Mouse (Mus musculus) adrenal gland, postnatal 25 days (tissue): ENCODE results near the gene Pla2g4b. TPM values are rescaled to one million over a fixed set of nuclear protein-coding genes. Genes with fewer than 3 reads are reported as not detected.

ENCODE experiments used
- DNase-seq: peaks from one replicate; pipeline ENCODE4 v3.0.0; 2021; ENCODE audit warnings: mixed read lengths
- long read RNA-seq: library from polyadenylated mRNA; stranded (forward); transcript quantifications from one replicate; pipeline ENCODE4 v2.0.0, GENCODE M21; 2021
- total RNA-seq: library from RNA; stranded (reverse); gene quantifications from 2 replicates; pipeline ENCODE4 v1.2.3, GENCODE M21; 2021

Pla2g4b gene
- total RNA-seq: 2.7 and 3.9 TPM in 2 replicates
- long read RNA-seq, partial matches to known transcripts: 1 of 1 reads
- long read RNA-seq, other reads (novel, unspliced or antisense): 0 of 1 reads

DNA sequence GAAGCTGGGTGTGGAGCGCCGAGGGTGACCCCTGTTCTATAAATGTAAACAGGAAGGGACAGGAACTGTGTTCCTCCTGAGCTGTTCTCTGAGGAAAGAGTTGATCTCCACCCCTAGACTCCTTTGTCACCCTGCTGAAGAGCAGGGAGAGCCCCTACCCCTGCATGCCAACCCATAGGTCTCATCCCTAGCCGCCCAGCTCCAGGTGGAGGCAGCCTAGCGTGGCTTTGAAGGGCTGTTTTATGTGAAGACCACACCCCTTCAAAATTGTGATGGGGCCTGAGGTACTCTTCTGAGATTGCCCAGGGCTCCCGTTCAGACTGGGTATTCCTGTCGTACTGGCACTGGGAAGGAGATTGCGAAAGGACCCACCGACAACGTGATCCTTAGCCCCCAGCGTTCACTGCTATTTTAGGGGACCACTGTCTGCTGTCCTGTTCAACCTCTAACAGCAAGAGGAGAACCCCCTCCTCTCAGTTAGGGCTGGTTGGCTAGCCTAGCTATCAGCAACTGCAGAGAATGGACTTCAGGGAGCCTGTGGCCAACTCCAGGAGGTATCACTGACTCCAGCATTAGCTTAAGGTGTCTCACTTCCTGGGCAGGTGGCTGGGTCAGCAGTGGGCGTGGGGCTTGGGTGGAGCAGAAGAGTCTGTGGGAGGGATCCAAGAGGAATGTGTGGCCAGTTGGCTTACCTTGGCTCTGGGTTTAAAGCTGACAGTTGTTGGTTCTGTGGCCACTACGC, at the start of gene Pla2g4b:
Pla2g4b (plus strand) TSS at position 692 of the 742 bp plus-strand sequence.
- no peak for DNase-seq

DNA sequence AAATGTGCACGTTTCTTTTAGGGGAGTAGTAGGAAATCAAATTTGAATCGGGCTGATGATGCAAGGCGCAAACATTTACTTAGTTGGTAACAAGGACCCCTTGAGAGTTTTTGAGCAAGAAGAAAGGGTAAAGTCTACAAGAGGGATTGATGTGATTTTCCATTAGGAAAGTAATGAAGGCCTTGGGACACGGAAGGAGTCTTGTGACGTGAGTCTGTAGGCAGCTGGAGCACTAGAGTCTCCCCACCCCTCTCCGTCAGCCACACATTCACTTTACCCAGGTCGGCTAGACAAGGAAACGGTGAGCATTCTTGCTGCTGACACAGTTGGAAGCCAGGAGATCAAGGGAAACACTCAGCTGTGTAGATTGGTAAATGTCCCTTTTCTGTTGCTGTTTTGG, 47.3 kb upstream of the Pla2g4b start:
- no peak for DNase-seq

DNA sequence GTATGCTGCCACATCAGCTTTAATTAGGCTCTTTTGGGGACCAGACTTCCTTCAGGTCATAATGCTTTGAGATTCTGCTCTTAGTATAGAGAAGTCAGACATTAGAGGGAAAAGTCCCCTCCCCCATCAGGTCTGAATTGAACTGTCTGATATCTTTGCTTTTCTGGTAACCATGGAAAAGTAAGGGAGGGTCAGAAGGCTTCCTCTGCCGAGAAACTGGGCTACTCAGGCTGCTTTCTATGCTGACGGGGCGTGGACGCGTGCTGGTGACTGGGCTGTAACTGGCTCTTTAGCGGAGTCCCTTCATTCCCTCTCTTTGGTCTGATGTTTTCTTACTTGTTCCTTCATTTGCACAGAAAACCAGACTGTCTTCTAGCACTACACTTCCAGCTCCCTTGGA, 46.8 kb upstream of the Pla2g4b start:
- no peak for DNase-seq

DNA sequence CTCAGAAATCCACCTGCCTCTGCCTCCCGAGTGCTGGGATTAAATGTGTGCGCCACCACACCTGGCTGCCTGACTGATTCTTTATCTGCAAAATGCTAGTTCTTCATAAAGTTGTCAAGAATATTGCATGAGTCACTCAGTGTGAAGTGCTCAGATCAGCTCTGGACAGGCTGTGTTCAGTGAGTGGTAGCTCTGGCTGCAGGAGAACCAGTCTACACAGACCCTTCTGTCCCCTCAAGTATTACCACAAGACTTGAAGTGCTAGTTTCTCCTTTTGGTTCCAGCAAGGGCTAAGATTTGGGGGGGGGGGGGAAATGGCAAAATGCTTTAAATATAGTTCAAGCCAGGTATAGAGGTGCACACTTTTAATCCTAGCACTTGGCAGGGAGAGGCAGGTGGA, 45.8 kb upstream of the Pla2g4b start:
- DNase-seq: no peak

DNA sequence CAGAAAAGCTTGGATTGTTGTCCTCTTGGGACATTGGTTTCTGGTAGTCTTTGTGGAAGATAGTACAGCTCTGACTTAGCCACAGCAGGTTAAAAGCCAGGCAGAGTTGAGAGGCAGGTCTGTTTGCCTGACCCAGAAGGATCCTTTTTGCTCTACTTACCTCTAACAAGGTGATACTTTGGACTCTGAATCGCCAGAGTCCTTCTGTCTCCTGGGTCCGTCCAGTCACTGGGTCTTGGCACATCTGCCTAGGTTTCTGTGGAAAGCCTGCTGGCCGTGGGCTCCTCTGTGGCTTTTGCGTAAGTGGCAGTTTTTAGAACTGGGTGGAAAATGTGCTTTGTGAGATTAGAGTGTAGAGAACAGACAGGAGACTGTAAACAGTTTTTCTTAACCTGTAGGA, 44.3 kb upstream of the Pla2g4b start:
- DNase-seq: no peak

DNA sequence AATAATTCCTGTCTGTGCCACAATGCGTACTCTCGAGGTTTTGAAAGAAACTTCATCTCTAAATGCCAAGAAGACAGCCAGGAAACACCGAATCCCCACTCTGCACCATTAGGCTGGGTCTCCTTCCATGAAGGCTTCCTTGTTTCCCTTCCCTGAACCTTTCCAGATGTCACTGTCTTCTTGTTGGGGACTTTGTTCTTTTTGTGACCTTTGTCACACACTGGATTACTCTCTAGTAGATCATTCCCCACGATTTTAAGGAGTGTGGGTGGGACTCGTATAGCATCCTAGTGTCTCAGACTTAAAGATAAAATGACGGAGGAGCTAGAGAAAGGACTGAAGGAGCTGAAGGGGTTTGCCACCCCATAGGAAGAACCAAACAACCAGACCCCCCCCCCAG, 42.3 kb upstream of the Pla2g4b start:
- DNase-seq: no peak

DNA sequence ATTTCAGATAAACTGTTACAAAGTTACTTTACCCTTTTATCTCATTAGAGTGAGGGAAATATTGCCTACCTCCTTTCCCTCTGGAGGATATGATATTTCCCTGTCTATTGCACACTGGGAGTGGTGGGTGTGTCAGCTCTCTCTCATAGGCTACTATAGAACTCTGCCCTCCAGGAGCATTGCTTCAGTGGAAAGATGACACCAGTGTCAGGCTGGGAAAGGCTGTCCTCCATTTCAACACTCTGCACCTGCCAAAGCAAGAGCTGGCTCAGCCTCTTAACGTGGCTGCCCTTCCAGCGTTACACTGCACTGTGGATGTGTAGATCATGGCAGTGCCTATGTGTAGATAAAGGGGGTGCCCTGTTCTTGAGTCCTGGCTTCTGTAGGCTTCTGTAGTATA, 40.9 kb upstream of the Pla2g4b start:
- no peak for DNase-seq

DNA sequence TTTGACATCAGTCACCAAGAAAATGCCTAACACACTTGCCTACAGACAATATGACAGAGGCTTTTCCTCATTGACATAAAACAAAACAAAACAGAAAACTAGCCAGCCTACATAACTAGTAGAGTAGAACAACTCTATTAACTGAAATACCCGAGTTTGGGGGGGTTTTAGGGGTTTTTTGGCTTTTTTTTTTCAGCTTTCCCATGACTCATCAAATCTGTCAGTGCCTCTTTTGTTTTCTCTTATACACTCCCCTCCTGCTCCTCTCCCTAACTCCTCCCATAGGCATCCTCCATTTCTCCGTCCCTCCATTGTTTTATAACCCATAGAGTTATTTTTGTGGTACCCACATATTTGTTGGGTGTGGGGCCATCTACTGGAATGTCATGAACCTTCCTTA, 39.7 kb upstream of the Pla2g4b start:
- no peak for DNase-seq

DNA sequence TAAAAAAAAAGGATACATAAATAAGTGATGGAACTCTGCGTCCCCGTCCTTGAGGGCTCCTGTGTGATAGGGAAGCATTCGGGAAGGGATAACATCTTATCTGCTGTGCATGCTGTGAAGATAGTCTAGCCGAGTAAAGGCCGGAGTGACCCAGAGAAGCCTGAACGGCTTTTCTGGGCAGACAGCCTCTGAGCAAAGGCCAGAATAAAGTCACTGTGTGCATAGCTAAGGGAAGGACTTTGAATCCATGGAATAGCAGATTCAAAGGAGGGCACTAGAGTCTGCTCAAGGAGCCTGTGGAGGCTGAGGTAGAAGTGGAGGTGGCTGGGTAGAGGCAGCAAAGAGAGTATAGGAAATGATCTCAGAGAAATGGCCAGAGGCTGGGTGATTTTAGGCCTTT, 38.4 kb upstream of the Pla2g4b start:
- no peak for DNase-seq

DNA sequence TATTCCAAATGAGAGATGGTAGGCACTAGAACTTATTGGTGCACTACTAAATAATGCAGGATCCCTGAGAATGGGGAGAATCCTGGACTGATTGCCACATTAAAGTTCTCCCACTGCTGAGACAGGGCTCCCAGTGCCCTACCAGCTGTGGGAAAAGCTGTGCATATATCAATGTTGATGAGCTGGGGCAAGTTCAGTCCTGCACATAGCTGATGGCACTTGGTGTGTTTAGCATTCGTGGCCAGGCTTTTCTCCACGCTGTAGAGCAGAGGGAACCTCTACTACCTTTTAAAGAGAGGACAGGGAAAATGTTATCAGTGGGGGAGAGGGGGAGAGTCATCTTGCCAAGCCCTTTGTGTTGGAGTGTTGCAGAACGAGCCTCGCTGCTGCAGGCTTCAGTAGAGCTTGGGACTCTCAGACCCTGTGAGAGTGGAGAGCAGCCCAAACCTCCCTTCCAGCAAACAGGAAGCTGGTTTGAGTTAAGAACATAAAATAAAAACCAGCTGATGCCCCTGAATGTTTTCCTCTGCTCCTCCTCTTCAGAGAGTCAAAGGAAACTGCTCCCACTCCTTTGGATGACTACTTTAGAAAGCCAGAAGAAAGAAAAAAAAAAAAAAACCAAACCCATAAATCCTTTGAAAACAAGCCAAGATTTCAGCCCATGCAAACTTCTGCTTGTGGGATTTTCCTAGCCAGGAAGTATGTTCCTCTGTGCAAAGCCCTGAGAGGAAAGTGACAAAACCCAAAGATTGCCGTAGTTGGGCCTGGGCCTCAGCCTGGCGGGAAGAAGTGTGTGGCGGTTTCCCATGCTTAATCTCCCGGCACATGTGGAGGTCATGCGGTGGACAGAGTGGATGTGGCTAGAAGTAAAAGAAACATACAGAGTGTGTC, 37.6 kb upstream of the Pla2g4b start:
- DNase-seq: no peak

DNA sequence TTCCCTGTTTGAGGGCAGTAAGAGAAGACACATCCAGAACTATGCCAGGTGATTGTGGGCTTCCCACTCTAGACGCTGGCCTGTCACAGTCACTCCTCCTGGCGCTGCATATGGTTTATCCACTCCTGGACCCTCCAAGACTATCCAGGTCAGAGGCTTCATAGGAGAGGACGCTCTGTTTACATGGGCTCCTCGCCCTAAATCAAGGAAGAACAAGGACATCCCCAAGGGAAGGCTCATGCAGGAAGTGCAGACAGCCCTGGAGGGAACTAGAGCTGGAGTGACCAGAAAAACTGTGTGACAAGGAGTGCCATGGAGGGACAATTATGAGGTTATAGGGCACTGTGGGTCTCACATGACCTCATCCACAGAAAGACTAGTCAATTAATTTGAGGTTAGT, 35.9 kb upstream of the Pla2g4b start:
- no peak for DNase-seq

DNA sequence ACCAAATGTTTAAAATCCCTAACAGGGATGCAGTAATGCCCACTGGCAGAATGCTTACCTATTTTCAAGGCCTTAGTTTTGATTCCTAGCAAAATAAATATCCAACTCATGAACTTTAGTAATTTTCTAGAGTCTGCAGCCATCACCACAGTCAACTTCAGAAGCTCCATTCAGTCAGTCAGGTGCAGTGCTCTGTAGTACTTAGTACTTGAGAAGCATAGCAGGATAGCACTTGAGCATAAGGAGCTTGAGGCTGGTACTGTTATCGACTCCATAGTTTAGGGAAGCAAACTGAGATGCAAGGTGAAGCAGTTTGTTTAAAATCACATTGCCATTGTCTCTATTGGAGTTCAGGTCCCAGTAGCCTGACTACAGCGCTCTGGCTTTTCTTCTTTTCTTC, 33.5 kb upstream of the Pla2g4b start:
- DNase-seq: no peak

DNA sequence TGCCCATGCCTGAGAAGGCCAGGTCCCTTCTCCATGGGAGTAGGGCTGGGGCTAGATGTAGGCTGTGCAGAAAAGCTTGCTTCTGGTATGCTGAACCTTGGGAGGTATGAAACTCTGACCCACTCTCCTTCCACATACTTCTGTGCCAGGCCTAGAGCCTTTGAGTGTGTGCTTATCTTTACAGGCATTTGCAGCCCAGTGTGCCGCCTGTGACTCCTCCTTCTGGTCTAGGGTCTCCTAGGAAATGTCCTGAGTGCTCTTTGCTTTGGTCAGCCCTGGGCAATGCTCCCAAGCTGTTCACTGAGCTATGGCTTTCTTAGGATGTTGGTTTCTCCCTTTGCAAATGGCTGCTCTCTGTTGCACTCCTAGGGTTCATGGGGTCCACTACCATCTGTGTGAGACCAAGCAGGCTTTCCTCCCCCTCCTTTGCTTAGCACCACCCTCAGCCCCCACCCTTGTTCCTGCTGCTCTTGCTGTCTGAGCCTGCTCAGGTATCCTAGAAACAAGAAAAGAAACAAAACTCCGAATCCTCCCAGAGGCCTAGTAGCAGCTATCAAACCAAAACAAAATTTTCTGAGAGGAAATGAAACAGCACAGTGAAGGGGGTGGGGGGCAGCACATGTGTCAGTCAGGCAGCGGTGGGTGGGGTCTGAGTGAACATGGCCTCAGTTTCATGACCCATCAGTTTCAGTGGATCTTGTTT, 32.2 kb upstream of the Pla2g4b start:
- no peak for DNase-seq

DNA sequence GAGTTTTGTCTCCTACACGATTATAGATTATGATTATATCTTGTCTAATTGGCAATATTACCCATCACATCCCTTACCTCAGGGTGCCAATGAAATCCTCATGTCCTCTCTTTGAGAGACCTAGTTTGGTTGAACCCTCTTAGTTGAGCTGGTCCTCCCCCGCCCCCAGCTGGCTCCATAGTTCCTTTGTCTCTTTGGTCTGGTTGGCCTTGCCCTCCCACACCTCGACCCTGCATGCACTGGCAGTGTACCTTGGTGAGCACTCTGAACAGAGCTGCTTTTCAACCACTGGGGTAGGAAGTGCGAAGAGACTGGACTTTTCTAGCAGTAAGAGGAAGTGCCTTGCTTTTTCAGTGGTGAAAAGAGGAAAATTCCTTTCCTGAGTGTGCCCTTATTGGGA, 31.3 kb upstream of the Pla2g4b start:
- no peak for DNase-seq

DNA sequence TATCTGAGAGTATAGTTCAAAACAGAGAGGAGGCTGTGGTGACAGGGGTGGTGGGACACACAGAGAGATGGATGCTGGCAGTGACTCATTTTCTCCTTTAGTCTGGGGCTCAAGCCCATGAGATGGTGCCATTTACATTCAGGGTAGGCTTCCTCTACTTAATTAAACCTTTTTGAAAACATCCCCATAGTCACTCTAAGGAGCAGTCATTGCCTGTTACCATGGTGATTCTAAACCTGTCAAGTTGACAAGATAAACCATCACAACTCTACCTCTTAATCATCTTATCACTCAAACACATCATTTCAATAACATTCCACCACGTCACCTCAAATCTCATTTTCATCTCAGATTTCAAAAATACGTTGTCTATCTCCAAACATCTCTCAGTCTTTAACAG, 29.2 kb upstream of the Pla2g4b start:
- DNase-seq: no peak

DNA sequence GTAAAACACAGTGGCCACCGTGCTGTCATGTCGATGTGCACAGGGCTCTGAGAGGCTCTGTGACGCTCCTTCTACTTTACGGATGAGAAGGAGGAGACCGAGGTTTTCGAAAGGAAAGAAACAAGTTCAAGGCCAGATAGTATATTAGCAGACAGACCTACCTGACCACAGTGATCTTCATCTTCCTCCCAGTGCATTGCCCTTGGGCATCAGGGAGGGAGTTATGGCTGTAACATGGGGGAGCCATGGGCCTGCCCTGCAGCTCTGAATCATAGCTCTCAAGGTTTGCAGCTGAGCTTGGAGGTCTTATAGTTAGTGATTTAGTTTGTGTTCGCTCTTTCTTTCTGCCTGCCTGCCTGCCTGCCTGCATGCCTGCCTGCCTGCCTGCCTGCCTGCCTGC, 26.5 kb upstream of the Pla2g4b start:
- no peak for DNase-seq

DNA sequence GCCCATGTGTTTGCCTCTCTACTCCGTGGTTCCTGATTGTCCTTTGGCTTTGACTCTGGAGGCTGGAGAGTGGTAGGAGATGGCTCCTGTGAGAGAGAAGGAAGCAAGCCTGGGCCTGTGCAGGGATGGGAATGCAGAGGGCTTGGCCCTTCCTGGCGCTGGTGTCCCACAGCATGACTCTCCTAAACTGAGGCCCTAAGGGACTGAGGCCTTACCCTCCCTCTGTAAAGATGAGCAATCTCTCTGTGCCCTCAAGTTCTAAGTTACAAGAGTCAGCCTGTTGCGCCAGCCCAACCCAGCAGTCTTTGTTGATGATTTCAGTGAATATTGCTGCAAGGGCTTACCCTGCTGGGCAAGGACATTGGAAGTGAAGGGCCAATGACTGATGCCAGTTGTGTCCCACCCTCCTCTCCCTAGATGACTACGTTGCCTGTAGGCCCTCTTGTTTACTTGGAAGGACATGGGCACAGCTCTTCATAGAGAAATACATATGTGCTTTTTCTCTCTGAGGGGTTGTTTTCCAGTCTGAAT, 25.5 kb upstream of the Pla2g4b start:
- peak; percentile 30 for DNase-seq

DNA sequence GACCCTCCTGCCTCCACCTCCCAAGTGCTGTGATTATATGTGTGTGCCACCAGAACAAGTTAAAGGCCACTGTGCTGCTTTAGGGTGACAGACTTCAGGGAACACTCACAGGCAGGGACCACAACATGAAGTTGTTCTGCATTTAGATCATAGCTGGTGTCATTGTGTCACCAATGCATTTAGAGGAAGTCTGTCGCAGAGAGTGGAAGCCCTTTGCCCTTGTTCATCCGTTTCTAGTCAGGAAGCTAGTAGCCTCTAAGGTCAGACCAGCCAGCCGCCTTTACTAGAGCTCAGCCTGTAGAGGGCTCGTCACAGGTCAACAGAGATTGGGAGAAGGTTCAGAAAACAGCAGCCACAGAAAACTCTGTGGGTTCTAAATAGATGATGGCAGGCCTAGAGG, 24.5 kb upstream of the Pla2g4b start:
- DNase-seq: no peak

DNA sequence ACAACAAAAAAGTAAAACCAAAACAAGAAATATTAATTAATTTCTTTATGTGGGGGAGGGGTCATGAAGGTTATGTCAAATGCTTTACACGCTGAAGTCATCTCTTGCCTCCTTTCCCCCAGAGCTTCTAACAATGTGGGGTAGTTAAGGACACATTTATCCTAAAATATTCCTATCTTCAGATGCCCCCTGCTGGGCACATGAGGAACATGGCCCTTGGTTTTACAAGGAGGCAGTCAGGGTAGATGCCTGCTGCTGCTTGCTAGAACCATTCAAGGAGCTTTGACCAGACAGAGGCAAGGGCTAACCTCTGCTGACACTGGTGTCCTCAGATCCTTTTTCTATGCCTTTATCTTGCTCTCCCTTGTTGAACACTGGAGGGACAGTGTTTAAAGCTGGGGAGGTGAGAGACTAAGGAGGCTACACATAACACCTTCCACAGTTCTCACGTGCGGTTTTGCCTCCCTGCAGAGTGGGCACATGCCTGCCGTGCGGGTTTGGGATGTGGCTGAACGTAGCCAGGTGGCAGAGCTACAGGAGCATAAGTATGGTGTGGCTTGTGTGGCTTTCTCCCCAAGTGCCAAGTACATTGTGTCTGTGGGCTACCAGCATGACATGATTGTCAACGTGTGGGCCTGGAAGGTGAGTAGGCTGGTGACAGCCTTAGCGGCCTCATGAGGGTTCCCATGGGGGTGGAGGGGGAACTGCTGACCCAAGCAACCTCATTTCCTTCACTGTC, 21.6 kb upstream of the Pla2g4b start:
- peak; percentile 57 for DNase-seq

DNA sequence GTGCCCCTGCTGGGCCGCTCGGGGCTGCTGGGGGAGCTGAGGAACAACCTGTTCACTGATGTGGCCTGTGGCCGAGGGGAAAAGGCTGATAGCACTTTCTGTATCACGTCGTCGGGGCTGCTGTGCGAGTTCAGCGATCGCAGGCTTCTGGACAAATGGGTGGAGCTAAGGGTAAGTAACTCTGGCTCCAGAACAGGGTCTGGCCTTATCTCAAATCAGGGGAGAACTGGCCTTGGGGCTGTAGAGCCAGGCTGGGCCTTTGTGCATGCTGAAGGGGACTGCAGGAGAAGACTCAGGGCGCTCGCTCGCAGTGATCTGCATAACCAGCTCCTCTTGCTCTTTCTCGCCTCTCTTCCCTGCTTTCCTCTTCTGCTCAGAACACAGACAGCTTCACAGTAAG, 20.3 kb upstream of the Pla2g4b start:
- DNase-seq: no peak

DNA sequence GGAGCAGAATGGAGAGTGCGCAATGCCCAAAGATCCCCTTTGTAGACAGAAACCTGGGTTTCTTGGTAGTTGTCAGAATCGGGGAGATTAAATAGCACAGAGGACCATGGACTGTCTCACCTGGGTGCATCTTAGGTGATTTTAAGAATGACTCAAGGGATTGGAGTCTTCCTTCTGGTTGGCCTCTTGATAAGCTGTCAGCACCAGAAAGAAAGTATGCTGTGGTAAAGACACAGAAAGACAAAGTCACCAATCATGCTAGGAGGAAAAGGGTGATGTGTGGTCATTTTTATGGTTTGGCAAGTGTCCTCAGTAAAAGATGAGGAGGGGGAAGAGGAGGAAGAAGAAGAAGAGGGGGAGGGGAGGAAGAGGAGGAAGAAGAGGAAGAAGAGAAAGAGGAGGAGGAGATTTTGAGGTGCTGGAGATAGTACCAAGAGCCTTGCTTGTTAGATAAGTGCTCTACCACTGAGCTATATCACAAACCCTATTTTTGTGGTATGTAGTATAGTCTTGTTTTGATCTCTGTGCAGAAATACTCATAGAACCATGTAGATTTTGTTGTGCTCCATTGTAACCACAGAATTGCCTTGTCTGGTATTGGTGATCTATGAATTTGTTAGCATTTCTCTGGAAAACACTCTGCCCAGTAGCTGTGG, 19.3 kb upstream of the Pla2g4b start:
- DNase-seq: no peak
